Mouse (Mus musculus) ES-Bruce4 (cell line): ENCODE results near the gene Plce1.

Experiments used
- CTCF ChIP-seq: IDR thresholded peaks from one replicate; pipeline ENCODE4 v1.8.1; 2011; ENCODE audit warnings: low read depth, low read length
- EP300 ChIP-seq: IDR thresholded peaks from 2 replicates; pipeline ENCODE4 v1.6.1; 2011; ENCODE audit warnings: low read depth, low read length; ENCODE audit not compliant: insufficient read depth
- POLR2A ChIP-seq: IDR thresholded peaks from one replicate; pipeline ENCODE4 v1.8.1; 2011; ENCODE audit warnings: low read length; ENCODE audit not compliant: insufficient read depth

DNA sequence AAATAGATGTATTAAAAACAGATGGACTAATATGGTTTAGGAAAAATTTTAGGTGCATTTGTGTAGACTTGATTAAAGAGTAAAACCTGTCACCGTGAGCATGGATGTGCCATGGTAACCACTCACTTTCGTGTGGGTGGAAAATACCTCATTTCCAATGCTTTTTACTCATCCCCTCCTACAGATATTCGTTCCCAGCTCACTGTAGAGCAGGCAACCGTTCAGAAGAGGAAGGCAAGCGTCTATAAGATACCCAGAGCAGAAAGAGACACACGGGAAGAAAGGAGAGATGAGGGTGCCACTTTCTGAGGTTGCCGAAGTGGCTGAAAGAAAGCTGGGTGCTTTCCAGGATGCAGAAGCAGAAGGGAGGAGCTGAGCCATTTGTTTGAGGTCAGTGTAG, 25.2 kb downstream of the Plce1 start:
- TF ChIP-seq EP300: no peak
- TF ChIP-seq CTCF: no peak
- no peak for TF ChIP-seq POLR2A
